Mouse (Mus musculus): ENCODE results near the gene Ssbp3. TPM values are rescaled to one million over a fixed set of nuclear protein-coding genes. Genes with fewer than 3 reads are reported as not detected.

Gene Ssbp3
- polyA plus RNA-seq, 1 experiment from 2014 or later: 138 TPM

DNA sequence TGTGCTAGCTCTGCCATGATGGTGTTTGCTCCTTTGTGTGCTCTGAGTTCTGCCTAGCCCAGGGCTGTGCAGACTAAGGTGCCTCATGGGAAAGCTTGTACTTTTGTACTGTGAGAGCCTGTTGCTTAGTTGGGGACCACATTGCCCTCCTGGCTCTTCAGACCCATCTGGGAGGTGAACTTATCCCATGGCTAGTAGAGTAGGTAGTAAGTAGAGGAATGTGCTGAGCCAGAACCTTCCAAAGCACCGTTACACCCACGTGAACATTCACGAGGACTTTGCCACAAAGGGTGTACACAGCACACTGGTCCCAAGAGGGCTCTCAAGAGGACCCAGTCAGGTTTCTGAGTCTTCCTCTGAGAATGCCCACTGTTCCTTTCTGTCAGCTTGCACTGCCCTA lies 48.1 kb downstream of the Ssbp3 start:
- H3K27ac ChIP-seq (replicated peaks; ENCODE audit: low read depth, low read length): no peak overlapping the region
- ATAC-seq (replicated peaks; ENCODE audit: insufficient number of reproducible peaks, low FRiP score, low TSS enrichment, low read depth) (no peak), DNase-seq (ENCODE audit: low spot score) (no peak)
- H3K4me3 ChIP-seq (ENCODE audit: low read depth, low read length): no peak overlapping the region
- WGBS: 84% methylated on average over 3 of the region's 3 CpGs
- no peaks in the 10 kb centered on the region for H3K27me3 ChIP-seq (ENCODE audit: control insufficient read depth, insufficient read depth, low read length)
- peaks cover 8% of the 10 kb centered on the region for H3K4me1 ChIP-seq (ENCODE audit: control insufficient read depth, insufficient read depth, low read length)
- no peaks in the 10 kb centered on the region; the same call in 1 of the 2 replicates for H3K36me3 ChIP-seq (replicated peaks; ENCODE audit: control insufficient read depth, insufficient read depth, low read depth, low read length)
- no peaks in the 10 kb centered on the region for H3K9me3 ChIP-seq (replicated peaks; ENCODE audit: control insufficient read depth, low read length)
- no peak overlapping the region for H3K4me2 ChIP-seq (ENCODE audit: low read depth, low read length)
- H3K9ac ChIP-seq (replicated peaks; ENCODE audit: low read length): no peak overlapping the region

DNA sequence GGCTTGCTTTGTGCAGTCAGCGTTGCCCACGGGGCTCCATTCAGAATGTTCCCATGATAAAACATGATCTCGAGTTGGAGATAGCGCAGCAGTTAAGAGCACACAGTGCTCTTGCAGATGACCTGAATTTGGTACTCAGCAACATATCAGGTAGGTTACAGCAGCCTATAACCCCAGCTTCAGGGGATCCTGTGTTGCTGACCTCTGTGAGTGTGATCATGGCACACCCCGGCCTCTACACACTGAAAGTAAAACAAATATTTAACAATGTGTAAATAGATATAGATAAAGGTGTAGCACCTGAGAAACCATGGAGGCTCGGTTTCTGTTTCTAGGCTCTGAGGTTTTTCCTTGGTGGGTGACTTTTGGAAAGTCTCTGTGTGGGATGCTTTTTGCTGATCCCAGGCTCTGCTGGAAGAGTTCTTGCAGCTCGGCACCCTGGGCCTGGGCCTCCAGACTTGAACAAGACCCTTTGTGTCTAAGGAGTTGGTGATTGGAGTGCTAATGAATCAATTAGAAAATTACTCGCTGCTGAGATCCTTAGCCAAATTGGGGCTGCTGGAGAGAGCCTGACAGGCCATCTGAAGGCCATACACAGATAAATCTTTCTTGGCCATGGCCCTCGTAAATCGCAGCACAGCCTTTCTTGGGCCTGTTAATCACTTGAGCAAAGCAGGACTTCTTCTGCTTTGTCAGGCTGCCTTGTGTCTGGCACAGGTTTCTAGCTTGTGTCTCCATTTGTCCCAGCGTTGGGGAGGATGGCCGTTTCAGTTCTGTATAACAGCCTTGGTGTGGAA lies 49.2 kb downstream of the Ssbp3 start:
- 71% methylated on average over 12 of the region's 12 CpGs for WGBS
- Histone ChIP-seq H3K27ac (replicated peaks; ENCODE audit: low read depth, low read length) (no peak overlapping the region), H3K36me3 (replicated peaks; ENCODE audit: control insufficient read depth, insufficient read depth, low read depth, low read length) (no peaks in the 10 kb centered on the region; the same call in 1 of the 2 replicates), H3K9me3 (replicated peaks; ENCODE audit: control insufficient read depth, low read length) (no peaks in the 10 kb centered on the region), H3K4me3 (ENCODE audit: low read depth, low read length) (no peak overlapping the region), H3K27me3 (ENCODE audit: control insufficient read depth, insufficient read depth, low read length) (no peaks in the 10 kb centered on the region), H3K4me2 (ENCODE audit: low read depth, low read length) (no peak overlapping the region), H3K9ac (replicated peaks; ENCODE audit: low read length) (no peak overlapping the region), H3K4me1 (ENCODE audit: control insufficient read depth, insufficient read depth, low read length) (peaks cover 8% of the 10 kb centered on the region)
- ATAC-seq (replicated peaks; ENCODE audit: insufficient number of reproducible peaks, low FRiP score, low TSS enrichment, low read depth): no peak
- no peak for DNase-seq (ENCODE audit: low spot score)

DNA sequence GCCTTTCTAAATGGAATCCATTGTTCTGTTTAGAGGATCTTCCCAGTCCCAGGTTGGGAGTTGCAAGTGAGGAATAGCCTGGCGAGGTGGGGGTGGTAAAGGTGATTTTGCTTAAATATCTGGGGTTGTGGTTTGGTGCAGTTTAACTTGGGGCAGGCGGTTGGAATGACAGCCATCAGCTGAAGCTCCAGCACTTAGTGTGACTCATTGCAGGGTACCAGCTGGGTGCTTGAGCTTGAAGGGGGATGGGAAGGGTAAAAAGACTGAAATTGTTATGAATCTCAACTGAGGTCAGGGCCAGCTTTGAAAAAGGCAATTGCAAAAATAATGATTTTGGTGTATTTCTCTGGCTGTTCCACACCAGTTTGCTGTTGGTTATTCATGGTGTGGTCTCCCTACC lies 50.0 kb downstream of the Ssbp3 start:
- no peak overlapping the region for H3K27ac ChIP-seq (replicated peaks; ENCODE audit: low read depth, low read length)
- H3K9me3 ChIP-seq (replicated peaks; ENCODE audit: control insufficient read depth, low read length): no peaks in the 10 kb centered on the region
- H3K4me1 ChIP-seq (ENCODE audit: control insufficient read depth, insufficient read depth, low read length): peaks cover 7% of the 10 kb centered on the region; the same call in 1 of the 2 replicates
- DNase-seq (ENCODE audit: low spot score): no peak
- no peak overlapping the region for H3K4me3 ChIP-seq (ENCODE audit: low read depth, low read length)
- 89% methylated on average over 2 of the region's 2 CpGs for WGBS
- no peak overlapping the region for H3K4me2 ChIP-seq (ENCODE audit: low read depth, low read length)
- ATAC-seq (replicated peaks; ENCODE audit: insufficient number of reproducible peaks, low FRiP score, low TSS enrichment, low read depth): no peak
- H3K27me3 ChIP-seq (ENCODE audit: control insufficient read depth, insufficient read depth, low read length): no peaks in the 10 kb centered on the region
- H3K36me3 ChIP-seq (replicated peaks; ENCODE audit: control insufficient read depth, insufficient read depth, low read depth, low read length): no peaks in the 10 kb centered on the region; the same call in 1 of the 2 replicates
- H3K9ac ChIP-seq (replicated peaks; ENCODE audit: low read length): no peak overlapping the region

DNA sequence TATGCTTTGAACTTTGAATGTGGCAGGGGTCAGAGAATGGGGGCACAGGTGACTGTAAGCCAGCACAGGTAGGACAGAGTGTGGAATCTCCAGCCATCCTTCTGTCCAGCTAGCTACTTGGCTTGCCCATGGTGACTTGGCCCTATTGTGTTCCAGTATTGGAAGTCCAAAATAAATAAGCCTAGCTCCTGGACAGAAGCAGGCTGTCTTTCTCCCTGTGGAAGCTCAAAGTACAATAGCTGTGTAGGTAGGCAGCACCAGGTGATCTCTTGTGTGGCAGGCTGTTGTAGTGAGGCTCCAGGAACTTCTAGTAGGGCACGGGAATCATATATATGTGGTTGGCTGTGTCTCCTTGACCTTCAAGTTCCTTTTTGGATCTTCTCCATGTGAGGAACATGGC lies 50.8 kb downstream of the Ssbp3 start:
- no peak overlapping the region for H3K4me3 ChIP-seq (ENCODE audit: low read depth, low read length)
- H3K4me1 ChIP-seq (ENCODE audit: control insufficient read depth, insufficient read depth, low read length): no peaks in the 10 kb centered on the region; the same call in 1 of the 2 replicates
- H3K9me3 ChIP-seq (replicated peaks; ENCODE audit: control insufficient read depth, low read length): no peaks in the 10 kb centered on the region
- DNase-seq (ENCODE audit: low spot score) (no peak), ATAC-seq (replicated peaks; ENCODE audit: insufficient number of reproducible peaks, low FRiP score, low TSS enrichment, low read depth) (no peak)
- H3K4me2 ChIP-seq (ENCODE audit: low read depth, low read length): no peak overlapping the region
- no peak overlapping the region for H3K27ac ChIP-seq (replicated peaks; ENCODE audit: low read depth, low read length)
- H3K36me3 ChIP-seq (replicated peaks; ENCODE audit: control insufficient read depth, insufficient read depth, low read depth, low read length): no peaks in the 10 kb centered on the region; the same call in 1 of the 2 replicates
- WGBS: 92% methylated on average over 1 of the region's 1 CpGs
- no peaks in the 10 kb centered on the region for H3K27me3 ChIP-seq (ENCODE audit: control insufficient read depth, insufficient read depth, low read length)
- no peak overlapping the region for H3K9ac ChIP-seq (replicated peaks; ENCODE audit: low read length)

DNA sequence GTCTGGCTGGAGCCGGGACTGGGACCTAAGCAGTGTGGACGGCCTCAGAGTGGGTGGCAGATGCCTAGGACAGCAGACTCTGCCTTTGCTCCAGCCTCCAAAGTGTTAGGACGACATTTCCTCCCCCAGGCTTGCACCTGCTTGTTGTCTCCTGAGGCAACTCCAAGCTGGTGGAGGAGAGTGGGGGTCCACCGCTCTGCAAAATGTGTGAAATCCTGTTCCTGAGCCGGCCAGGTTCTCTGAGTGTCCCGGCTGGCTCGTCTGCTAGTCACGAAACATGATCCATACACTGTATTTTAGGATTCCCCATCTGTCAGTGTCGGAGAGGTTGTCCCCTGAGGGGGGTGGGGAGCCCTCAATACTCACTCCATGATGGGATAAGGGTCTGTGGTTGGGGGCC lies 53.9 kb downstream of the Ssbp3 start:
- no peak overlapping the region for H3K27ac ChIP-seq (replicated peaks; ENCODE audit: low read depth, low read length)
- H3K27me3 ChIP-seq (ENCODE audit: control insufficient read depth, insufficient read depth, low read length): no peaks in the 10 kb centered on the region
- 0 out of 2 replicates have a peak, but pooled peaks have one; percentile 20 for ATAC-seq (replicated peaks; ENCODE audit: insufficient number of reproducible peaks, low FRiP score, low TSS enrichment, low read depth)
- no peak for DNase-seq (ENCODE audit: low spot score)
- 53% methylated on average over 9 of the region's 9 CpGs for WGBS
- H3K36me3 ChIP-seq (replicated peaks; ENCODE audit: control insufficient read depth, insufficient read depth, low read depth, low read length): no peaks in the 10 kb centered on the region; the same call in 1 of the 2 replicates
- H3K4me3 ChIP-seq (ENCODE audit: low read depth, low read length): no peak overlapping the region
- no peaks in the 10 kb centered on the region for H3K9me3 ChIP-seq (replicated peaks; ENCODE audit: control insufficient read depth, low read length)
- H3K9ac ChIP-seq (replicated peaks; ENCODE audit: low read length): no peak overlapping the region
- H3K4me2 ChIP-seq (ENCODE audit: low read depth, low read length): no peak overlapping the region
- H3K4me1 ChIP-seq (ENCODE audit: control insufficient read depth, insufficient read depth, low read length): no peaks in the 10 kb centered on the region; the same call in 1 of the 2 replicates

DNA sequence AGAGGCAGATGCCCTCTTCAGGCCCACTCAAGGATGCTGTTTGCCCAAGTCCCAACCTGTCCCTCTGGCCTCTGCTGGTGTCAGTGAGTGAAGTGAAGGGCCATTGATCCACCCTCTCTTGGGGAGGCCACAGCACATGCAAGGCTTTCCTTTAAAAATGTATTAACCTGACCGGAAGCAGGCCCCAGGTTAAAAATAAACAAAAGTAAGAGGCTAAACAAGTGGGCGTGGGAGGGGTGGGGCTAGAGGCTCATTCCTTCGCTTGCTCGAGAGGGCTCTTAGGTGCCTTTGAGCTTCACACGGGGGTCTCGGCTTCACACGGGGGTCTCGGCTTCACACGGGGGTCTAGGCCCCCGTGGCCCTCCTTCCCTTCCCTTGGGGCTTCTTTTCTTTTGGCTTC lies 54.5 kb downstream of the Ssbp3 start:
- Histone ChIP-seq H3K4me3 (ENCODE audit: low read depth, low read length) (no peak overlapping the region), H3K27ac (replicated peaks; ENCODE audit: low read depth, low read length) (no peak overlapping the region), H3K27me3 (ENCODE audit: control insufficient read depth, insufficient read depth, low read length) (no peaks in the 10 kb centered on the region), H3K9me3 (replicated peaks; ENCODE audit: control insufficient read depth, low read length) (no peaks in the 10 kb centered on the region), H3K4me1 (ENCODE audit: control insufficient read depth, insufficient read depth, low read length) (no peaks in the 10 kb centered on the region; the same call in 1 of the 2 replicates), H3K4me2 (ENCODE audit: low read depth, low read length) (no peak overlapping the region), H3K9ac (replicated peaks; ENCODE audit: low read length) (no peak overlapping the region), H3K36me3 (replicated peaks; ENCODE audit: control insufficient read depth, insufficient read depth, low read depth, low read length) (no peaks in the 10 kb centered on the region; the same call in 1 of the 2 replicates)
- 57% methylated on average over 10 of the region's 10 CpGs for WGBS
- no peak for ATAC-seq (replicated peaks; ENCODE audit: insufficient number of reproducible peaks, low FRiP score, low TSS enrichment, low read depth)
- DNase-seq (ENCODE audit: low spot score): no peak

DNA sequence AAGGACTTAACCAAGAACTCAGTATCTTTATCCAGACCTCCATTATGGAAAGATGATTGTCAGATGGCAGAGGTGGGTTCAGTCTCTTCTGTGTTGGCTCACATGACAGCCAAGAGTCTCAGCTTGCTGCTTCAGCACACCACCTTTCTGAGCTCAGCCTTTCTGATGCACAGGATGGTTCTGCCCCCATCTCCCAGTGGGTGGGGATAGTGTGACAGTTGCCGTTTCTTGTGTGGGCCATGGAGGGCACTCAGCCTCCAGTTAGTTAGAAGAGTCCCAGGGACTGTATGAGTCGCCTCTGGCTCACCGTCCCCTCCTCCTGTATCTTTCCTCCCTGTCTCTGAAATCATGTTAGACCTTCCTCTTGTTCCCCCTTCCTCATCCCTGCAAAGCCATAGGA lies 55.9 kb downstream of the Ssbp3 start:
- Histone ChIP-seq H3K4me2 (ENCODE audit: low read depth, low read length) (no peak overlapping the region), H3K27me3 (ENCODE audit: control insufficient read depth, insufficient read depth, low read length) (no peaks in the 10 kb centered on the region), H3K27ac (replicated peaks; ENCODE audit: low read depth, low read length) (no peak overlapping the region), H3K9me3 (replicated peaks; ENCODE audit: control insufficient read depth, low read length) (no peaks in the 10 kb centered on the region), H3K36me3 (replicated peaks; ENCODE audit: control insufficient read depth, insufficient read depth, low read depth, low read length) (no peaks in the 10 kb centered on the region; the same call in 1 of the 2 replicates), H3K9ac (replicated peaks; ENCODE audit: low read length) (no peak overlapping the region), H3K4me1 (ENCODE audit: control insufficient read depth, insufficient read depth, low read length) (peaks cover 2% of the 10 kb centered on the region), H3K4me3 (ENCODE audit: low read depth, low read length) (no peak overlapping the region)
- DNase-seq (ENCODE audit: low spot score): no peak
- 78% methylated on average over 3 of the region's 3 CpGs for WGBS
- no peak for ATAC-seq (replicated peaks; ENCODE audit: insufficient number of reproducible peaks, low FRiP score, low TSS enrichment, low read depth)

DNA sequence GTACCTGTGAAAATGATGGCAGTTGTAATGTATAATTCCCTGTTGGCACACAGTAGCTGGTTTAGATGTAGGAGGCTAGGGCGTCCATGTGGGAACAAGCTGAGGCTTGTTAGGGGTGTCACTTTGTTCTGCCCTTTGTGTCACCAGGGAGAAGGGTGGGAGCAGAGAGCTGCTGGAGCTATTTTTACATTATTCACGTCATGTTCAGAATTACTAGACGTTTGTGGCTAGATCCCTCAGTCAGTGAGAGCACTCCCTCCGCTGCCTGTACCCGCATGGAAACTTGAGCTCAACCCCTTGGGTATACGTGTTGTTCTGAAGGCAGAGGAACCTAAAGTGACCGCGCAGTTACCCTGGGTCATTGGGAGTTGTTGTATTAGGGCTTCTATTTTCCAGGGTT lies 58.4 kb downstream of the Ssbp3 start:
- ATAC-seq (replicated peaks; ENCODE audit: insufficient number of reproducible peaks, low FRiP score, low TSS enrichment, low read depth) (no peak), DNase-seq (ENCODE audit: low spot score) (no peak)
- peaks cover 11% of the 10 kb centered on the region for H3K4me1 ChIP-seq (ENCODE audit: control insufficient read depth, insufficient read depth, low read length)
- no peaks in the 10 kb centered on the region for H3K9me3 ChIP-seq (replicated peaks; ENCODE audit: control insufficient read depth, low read length)
- no peak overlapping the region for H3K9ac ChIP-seq (replicated peaks; ENCODE audit: low read length)
- no peak overlapping the region for H3K27ac ChIP-seq (replicated peaks; ENCODE audit: low read depth, low read length)
- no peaks in the 10 kb centered on the region; the same call in 1 of the 2 replicates for H3K36me3 ChIP-seq (replicated peaks; ENCODE audit: control insufficient read depth, insufficient read depth, low read depth, low read length)
- no peaks in the 10 kb centered on the region for H3K27me3 ChIP-seq (ENCODE audit: control insufficient read depth, insufficient read depth, low read length)
- no peak overlapping the region for H3K4me3 ChIP-seq (ENCODE audit: low read depth, low read length)
- no peak overlapping the region for H3K4me2 ChIP-seq (ENCODE audit: low read depth, low read length)
- 76% methylated on average over 8 of the region's 8 CpGs for WGBS

Data from embryonic facial prominence, embryonic 11.5 days (tissue).